Mouse (Mus musculus) heart, adult 11 months (tissue): Measurements from ENCODE around the gene H2-M10.3.
"Not testable (repeated sequence)": the region's sequence is repeated elsewhere in the genome, so short reads cannot be mapped to it uniquely, and the experiment has no call there.

ENCODE experiments used
- DNase-seq: peaks from one replicate; pipeline ENCODE4 v3.0.0; 2022

Gene H2-M10.3

DNA sequence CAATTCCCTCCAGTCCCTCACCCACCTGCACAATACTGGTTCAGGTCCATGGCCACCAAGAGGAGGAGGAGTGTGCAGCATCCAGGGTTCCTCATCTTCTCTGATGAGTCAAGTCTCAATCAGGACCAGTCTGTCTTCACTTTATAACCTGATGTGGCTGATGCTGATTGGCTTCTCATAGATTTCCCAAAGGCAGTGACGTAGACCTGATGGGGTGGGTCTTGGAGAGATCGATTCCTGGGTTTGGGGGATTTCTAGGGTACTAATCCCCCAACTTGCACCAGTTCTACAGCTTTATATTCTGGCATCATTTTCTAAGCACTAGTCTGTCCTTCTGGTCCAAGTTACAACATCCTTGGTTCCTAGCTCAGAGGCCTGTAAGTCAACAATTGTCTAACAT, at the start of gene H2-M10.3:
TSS of gene H2-M10.3 (minus strand) at position 101 of the 400 bp plus-strand sequence.
- not testable (repeated sequence) for DNase-seq

DNA sequence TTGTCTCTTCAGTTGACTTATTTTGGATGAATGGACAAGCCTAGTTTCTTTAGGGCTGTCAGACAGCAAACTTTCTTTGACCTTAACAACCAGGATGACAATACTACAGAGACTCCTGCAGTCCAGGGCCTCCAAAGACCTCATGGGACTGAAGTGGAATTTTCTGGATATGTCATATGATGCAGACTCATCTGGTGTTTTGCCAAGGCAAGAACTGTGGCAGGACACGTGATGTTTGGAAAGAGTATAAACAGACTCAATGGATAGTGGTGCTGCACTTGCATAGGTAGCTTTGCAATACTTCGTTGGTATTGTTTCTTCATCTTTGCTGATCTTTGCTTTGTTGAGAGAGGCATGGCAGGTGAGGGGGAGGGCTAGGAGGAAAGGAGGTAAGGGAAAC, 49.2 kb upstream of the H2-M10.3 start:
- DNase-seq, result peak; percentile 73

DNA sequence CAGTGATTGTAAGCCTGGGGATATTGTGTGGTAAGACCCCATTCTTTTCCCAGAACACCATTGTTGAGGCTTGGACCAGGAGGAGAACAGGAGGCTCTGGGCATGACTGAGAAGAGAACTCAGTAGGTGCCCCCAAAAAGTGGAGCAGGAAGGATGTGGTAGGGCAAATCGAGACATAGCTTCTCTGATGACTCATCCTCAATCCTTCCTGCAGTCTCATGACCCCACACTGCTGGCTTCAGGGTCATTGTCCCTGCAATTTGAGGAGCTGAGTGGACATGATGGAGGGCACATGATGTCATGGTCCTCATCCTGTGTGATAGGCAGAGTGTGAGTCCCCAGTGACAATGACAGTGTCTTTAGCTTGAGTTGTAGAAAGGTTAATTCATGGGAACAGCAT, 47.2 kb upstream of the H2-M10.3 start:
- DNase-seq, result no peak

DNA sequence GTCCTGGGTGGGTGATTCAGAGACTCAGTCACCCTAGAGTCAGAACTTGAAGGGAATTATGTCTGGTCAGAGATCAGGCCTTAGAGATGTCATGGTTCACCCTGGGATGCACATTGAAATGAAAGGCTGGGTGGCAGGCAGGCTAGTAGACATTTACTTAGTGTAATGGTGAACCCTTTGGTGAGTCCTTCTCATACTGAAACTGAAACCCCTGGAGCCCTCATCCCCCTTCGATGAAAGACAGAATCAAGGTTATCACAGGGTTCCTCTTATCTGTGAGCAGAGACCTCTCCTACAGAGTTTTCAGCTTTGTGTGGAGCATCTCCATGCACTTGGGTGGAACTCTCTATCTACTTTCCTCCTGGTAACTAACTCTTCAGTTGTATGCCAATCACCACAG, 46.1 kb upstream of the H2-M10.3 start:
- peak; percentile 61 for DNase-seq

DNA sequence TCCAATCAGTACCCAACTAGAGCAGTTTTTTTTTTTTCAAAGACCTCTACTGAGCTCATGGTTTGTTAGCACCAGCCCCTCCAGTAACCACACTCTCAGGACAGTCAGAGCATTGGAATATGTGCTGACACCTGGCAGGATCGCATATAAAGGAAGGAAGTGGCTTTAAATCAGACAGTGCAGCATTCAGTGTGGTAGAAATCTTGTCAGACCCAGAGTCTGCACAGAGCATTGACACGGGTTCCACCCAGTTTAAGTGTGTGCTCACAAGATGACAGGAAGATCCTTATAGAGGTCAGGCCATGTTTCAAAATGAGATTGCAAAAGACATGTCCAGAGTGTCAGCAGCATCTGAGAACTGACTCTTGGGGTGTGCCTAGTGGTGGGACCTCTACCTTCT, 21.7 kb upstream of the H2-M10.3 start:
- no peak for DNase-seq

DNA sequence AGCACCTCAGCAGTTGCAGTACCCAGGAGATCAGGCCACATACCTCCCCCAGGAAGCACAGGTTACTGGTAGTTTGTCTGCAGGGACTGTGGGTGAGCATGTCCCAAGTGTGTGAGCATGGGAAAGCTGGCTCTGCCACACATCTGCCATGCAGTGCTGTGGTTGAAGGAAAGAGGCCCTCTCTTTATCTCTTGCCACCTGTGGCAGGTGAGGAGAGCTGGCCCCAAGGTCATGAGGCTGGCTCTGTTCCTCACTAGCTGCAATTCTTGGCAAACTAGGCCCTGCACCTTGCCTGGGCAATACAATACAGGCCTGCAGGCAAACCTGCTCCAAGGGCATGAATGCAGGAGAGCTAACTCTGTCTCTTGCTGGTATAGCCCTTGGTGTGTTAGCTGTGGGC, 5.8 kb downstream of the H2-M10.3 start:
- DNase-seq, result peak; percentile 89

DNA sequence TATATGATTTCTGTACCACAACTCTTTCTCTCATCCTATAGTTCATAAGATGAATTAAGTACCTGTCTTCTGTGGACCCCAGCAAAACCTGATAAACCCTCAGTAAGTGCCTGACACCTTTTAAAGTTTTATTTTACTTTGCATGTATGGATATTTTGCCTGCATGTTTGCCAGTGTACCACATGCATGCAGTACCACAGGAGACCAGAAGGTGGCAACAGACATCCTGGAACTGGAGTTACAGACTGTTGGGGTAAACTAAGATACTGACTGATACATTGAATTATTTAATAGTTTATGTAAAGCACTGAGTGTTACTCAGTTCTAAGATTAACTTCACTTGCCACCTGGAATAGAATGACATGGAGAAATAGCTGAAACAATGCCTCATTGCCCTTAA, 10.7 kb downstream of the H2-M10.3 start:
- DNase-seq, result not testable (repeated sequence)

DNA sequence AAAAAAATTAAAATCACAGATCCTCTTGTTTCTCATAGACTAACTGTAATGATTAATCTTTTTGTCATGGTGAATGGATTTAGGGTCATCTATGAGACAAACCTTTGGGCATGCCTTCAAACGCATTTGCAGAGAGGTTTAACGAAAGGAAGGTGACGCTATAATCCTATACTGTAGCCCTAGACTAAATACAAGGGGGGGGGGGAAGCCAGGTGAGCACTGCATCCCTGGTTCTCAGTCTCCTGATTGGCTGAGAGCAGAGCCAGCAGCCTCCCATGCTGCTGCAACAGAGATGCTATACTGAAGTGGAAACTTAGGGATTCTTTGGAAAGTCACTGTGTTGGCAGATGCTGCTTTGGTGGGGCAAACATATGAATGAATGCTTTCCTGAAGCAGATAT, 12.5 kb downstream of the H2-M10.3 start:
- DNase-seq, result no peak

DNA sequence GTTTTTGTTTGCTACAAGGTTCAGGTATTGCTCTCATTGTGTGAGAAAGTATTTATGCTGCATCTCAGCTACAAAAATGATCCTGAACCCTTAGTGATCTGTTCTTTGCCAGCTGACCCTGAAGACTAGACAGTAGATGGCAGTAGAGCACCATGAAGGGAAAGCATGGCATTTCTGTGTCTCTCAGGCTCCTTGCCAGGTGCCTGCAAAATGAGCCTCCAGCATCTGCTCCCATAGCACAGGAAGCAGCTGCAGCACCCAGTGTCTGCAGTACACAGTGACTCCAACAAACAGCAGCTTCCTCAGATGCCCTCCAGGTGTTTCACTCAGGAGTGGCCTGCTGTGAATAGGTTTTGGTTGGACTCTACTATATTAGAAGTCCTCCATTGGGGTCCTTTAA, 12.9 kb downstream of the H2-M10.3 start:
- peak; percentile 89 for DNase-seq

DNA sequence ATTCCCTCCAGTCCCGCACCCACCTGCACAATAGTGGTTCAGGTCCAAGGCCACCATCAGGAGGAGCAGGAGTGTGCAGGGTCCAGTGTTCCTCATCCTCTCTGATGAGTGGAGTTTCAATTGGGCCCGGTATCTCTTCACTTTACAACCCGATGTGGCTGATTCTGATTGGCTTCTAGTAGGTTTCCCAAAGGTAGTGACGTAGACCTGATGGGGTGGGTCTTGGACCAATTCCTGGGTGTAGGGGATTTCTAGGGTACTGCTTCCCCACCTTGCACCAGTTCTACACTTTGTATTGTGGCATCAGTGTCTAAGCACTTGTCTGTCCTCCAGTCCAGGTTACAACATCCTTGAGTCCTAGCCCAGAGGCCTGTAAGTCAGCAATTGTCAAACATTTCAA, 42.2 kb downstream of the H2-M10.3 start, which contains the start of gene H2-M10.1:
TSS of gene H2-M10.1 (minus strand) at position 101 of the 400 bp plus-strand sequence.
- no peak for DNase-seq

DNA sequence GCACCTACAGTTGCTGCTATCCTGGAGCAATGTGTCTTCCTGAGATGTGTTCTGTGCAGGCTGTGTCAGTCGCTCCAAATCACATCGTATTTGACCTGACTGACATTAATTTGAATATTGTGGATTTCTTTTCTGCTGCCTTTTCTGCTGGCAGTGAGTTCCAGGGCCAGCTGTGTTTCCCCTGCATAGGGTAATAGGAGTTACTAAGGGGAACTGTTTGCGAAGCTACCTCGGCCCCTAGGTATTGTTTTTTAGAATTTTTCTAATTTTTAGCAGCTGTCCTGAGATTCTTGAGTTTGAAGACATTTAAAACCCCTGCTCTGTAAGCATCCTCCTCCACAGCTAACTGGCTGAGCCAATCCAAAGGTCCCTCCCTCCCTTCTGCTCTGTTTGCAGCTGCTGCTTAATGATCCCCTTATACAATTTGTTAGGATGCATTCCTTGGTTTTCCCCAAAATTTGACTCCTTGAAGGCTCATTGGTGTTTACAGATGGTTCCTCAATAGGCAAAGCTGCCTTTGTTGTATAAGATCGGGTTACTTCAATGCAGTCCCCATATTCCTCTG, 52.4 kb downstream of the H2-M10.3 start:
- no peak for DNase-seq

DNA sequence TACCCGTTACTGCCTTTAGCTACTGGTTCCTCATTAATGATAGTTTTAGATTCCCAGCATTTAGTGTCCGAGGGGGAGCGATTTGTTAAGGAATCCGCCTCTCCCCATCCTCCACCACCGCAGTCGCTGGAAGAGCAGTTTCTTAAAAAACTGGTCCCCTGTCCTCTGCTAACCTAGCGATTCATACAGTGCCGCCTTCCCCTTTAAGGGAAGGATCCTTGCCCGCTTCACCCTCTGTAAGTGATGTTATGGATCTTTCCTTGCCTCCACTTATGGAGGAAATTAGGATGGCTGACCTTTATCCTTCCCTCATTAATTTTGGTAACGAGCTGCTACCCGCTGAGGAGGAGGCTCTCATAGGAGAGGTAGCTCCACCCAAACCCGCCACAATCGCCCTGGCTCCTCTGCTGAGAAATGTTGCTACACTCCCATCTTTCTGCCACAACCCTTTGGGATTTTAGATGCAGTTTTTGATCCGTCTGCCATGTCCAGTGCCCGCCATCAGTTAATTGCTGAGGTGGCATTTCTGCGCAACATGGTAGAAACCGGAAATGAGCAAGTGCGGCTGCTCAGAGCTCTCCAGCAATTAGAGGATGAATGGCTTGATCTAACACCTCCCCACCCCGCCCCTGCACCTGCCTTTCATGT, 53.1 kb downstream of the H2-M10.3 start:
- peak; percentile 92 for DNase-seq
